ENCODE assay signal across 12 mouse cellular contexts in genomic region chr9:105556141-105556735, GRCm38 (mm10). TPM values are rescaled to one million over a fixed set of nuclear protein-coding genes. Genes with fewer than 3 reads are reported as not detected.
DNase-seq lines count a peak whose midpoint lies in the region; ATAC-seq and TF ChIP-seq lines count a peak whose summit lies in the region.
"Had no signal": no experiment of that assay in that cellular context is flagged by ENCODE, and none has a peak within 500 bp of the region (broad histone marks: within the 10 kb centered on the region; RNA-seq: fewer than 3 reads in every experiment).

No protein-coding gene starts in this region.

- peak; percentile 53 for DNase-seq in left cerebral cortex, postnatal 4 days
- no peak for DNase-seq in left cerebral cortex, adult 11 months (ENCODE audit: low spot score)
- DNase-seq in adrenal gland, postnatal 36 days: peak; percentile 19 to 22
- DNase-seq in kidney, adult 2 months: peak; percentile 40
- peak; percentile 36 for DNase-seq in lung, postnatal 10 days
- no peak for DNase-seq in layer of hippocampus, postnatal 36 days
- DNase-seq: thymus, postnatal 36 days had no signal

- no peaks in the 10 kb centered on the region for H3K4me1 ChIP-seq in kidney, adult 2 months (ENCODE audit: control insufficient read depth, insufficient read depth, low read length)

- 42% methylated on average over 8 of the region's 8 CpGs for WGBS in kidney, adult 2 months

- H3K27me3 ChIP-seq in kidney, adult 2 months (replicated peaks; ENCODE audit: control insufficient read depth, insufficient read depth, low read length): no peaks in the 10 kb centered on the region
- H3K27me3 ChIP-seq: embryonic facial prominence, embryonic 15.5 days had no signal

- ATAC-seq in monocyte, adult 5-6 weeks (replicated peaks; ENCODE audit: insufficient number of reproducible peaks, low FRiP score, low TSS enrichment, poor library complexity, severe bottlenecking): no peak
- ATAC-seq: activated CD4-positive, CD25-positive, alpha-beta regulatory T cell, adult 4 months had no signal

- H3K27ac ChIP-seq in kidney, adult 2 months (ENCODE audit: insufficient read depth, low read depth, low read length): no peak overlapping the region
- H3K27ac ChIP-seq: embryonic facial prominence, embryonic 15.5 days; heart, embryonic 10.5 days; limb, embryonic 13.5 days had no signal

- no peaks in the 10 kb centered on the region for H3K36me3 ChIP-seq in kidney, adult 2 months (ENCODE audit: control insufficient read depth, insufficient read depth, low read length)
- H3K36me3 ChIP-seq: embryonic facial prominence, embryonic 15.5 days; heart, embryonic 10.5 days; limb, embryonic 13.5 days had no signal

- H3K4me3 ChIP-seq in kidney, adult 2 months (ENCODE audit: insufficient read depth, low read depth, low read length): no peak overlapping the region
- H3K4me3 ChIP-seq: embryonic facial prominence, embryonic 15.5 days; heart, embryonic 10.5 days; limb, embryonic 13.5 days had no signal

- TF ChIP-seq CTCF in kidney, adult 2 months (conservative IDR thresholded peaks at IDR 0.05; ENCODE audit: insufficient read depth, insufficient read length, low read depth, low read length): no peak

- TF ChIP-seq POLR2A in kidney, adult 2 months (IDR thresholded peaks at IDR 0.05; ENCODE audit: low read depth, low read length): no peak

- intact Hi-C loops in left cerebral cortex, postnatal 4 days (cut with DNase I): no loop called here

RNA-seq across cellular contexts. Expression of gene Atp2c1, which starts 29.1 kb away (rescaled TPM):
- 100 to 1,000 TPM; 223 to 242 TPM for total RNA-seq in left cerebral cortex, postnatal 4 days (2021)
- 10 to 100 TPM; 70.5 to 89.1 TPM for total RNA-seq in adrenal gland, postnatal 36 days (2021)
- 59.9 and 69.5 TPM in 2 replicates for polyA plus RNA-seq in kidney, adult 2 months (2012; rRNA removed)
- 204 to 219 TPM (median 205 TPM) in 3 replicates for total RNA-seq in monocyte, adult 5-6 weeks (2017)
- 100 to 1,000 TPM; 254 to 255 TPM for total RNA-seq in layer of hippocampus, postnatal 36 days (2021)

Comparison
In these comparisons a context has a peak if more than half of its experiments do, and no peak if none do; other contexts are left out.
1. DNase-seq: peak in left cerebral cortex, postnatal 4 days (single experiment), adrenal gland, postnatal 36 days (2 of 2), kidney, adult 2 months (single experiment) and lung, postnatal 10 days (single experiment); none in left cerebral cortex, adult 11 months (single experiment) and layer of hippocampus, postnatal 36 days (0 of 2).